Mouse (Mus musculus): ENCODE results near the gene Asb8. TPM values are rescaled to one million over a fixed set of nuclear protein-coding genes. Genes with fewer than 3 reads are reported as not detected.

Gene Asb8
- total and polyA plus RNA-seq, 2 experiments from 2014 or later = 53.3 to 55.9 TPM

GRCm38 (mm10) chr15:98148356-98148755, 17.1 kb downstream of the Asb8 start:
- no peaks in the 10 kb centered on the region for H3K9me3 ChIP-seq (ENCODE audit: low read length)
- H3K4me2 ChIP-seq (ENCODE audit: low read depth, low read length) = no peak overlapping the region
- no peak overlapping the region for H3K4me3 ChIP-seq (ENCODE audit: low read length)
- ATAC-seq (no peak), DNase-seq (ENCODE audit: low spot score) (no peak)
- H3K27ac ChIP-seq = no peak overlapping the region
- WGBS = 72% methylated on average over 3 of the region's 3 CpGs
- H3K27me3 ChIP-seq (ENCODE audit: insufficient read depth, low read length) = no peaks in the 10 kb centered on the region
- H3K4me1 ChIP-seq (ENCODE audit: insufficient read depth, low read length) = peaks cover 7% of the 10 kb centered on the region; the same call in 1 of the 2 replicates
- no peaks in the 10 kb centered on the region for H3K36me3 ChIP-seq (ENCODE audit: insufficient read depth, low read length)
- H3K9ac ChIP-seq (replicated peaks; ENCODE audit: low read length) = no peak overlapping the region
- TF ChIP-seq CTCF (IDR thresholded peaks at IDR 0.05; ENCODE audit: low read depth) = no peak

DNA sequence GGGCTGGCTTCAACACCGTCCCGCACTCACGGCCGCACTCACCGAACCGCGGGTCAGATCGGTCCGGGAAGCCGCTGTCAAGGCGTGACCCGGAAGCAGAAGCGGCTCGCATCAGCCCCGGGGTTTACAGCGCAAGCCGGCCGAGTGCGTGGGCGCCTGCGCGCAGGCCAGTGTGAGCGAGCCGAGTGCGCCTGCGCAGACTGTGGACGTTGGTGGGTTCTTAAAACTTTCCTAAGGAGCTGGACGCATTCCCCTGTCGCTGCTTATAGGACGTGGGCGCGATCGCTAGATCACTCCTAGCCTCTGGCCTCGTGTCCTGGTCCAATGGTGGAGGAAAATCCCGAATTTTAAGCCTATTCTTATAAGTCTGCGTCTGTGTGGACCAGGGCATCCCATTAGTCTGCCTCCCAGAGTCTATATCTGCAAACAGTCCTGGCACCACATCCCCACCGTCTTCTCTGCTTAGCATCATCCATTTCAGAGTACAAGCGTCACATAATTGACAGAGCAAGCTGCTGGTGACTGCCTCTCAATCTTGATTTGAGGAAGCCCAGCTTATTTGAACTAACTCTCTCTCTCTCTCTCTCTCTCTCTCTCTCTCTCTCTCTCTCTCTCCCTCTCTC, 19.8 kb downstream of the Asb8 start:
- ATAC-seq (peak; percentile 97), DNase-seq (ENCODE audit: low spot score) (peak; percentile 97)
- TF ChIP-seq CTCF (IDR thresholded peaks at IDR 0.05; ENCODE audit: low read depth) = no peak
- peaks cover 9% of the 10 kb centered on the region for H3K36me3 ChIP-seq (ENCODE audit: insufficient read depth, low read length)
- peak overlapping the region; percentile 84 for H3K27ac ChIP-seq
- H3K9ac ChIP-seq (replicated peaks; ENCODE audit: low read length) = peak overlapping the region; percentile 95
- H3K4me2 ChIP-seq (ENCODE audit: low read depth, low read length) = peak overlapping the region; percentile 97
- no peaks in the 10 kb centered on the region for H3K9me3 ChIP-seq (ENCODE audit: low read length)
- peaks cover 7% of the 10 kb centered on the region; the same call in 1 of the 2 replicates for H3K4me1 ChIP-seq (ENCODE audit: insufficient read depth, low read length)
- peak overlapping the region; percentile 92 for H3K4me3 ChIP-seq (ENCODE audit: low read length)
- no peaks in the 10 kb centered on the region for H3K27me3 ChIP-seq (ENCODE audit: insufficient read depth, low read length)
- WGBS = under 1% methylated on average over 38 of the region's 38 CpGs

DNA sequence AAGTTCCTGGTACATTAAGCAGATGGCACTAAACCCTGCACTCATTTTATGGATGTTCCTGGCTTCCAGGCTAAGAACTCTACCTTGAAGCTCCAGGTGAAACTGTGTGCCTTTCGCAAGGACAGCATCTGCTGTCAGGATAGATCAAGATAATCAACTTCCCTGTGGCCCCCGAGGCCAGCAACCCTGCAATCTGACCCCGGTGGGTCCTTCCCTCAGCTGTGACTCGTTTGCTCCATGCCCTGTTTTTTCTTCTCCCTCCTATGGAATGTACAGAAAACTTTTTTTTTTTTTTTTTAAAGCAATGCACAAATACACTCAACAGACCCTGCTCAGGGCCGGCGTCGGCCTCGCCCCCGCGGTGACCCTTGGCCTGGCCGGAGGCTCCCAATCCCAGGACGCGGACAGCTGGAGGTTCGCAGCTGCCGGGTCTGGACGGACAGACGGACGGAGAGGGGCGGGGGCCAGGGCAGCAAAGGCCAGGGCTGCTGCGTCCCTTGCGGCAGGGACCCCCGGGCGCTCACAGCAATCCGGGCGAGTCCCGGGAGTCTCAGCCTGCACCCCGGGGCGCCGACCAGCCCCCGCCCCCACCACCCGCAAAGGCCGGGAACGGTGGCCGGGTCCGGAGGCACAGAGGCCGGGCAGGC, 20.4 kb downstream of the Asb8 start:
- ATAC-seq (no peak; the same call in 1 of the 2 replicates), DNase-seq (ENCODE audit: low spot score) (no peak)
- peaks cover 7% of the 10 kb centered on the region; the same call in 1 of the 2 replicates for H3K4me1 ChIP-seq (ENCODE audit: insufficient read depth, low read length)
- no peaks in the 10 kb centered on the region for H3K27me3 ChIP-seq (ENCODE audit: insufficient read depth, low read length)
- peak overlapping the region; percentile 95 for H3K9ac ChIP-seq (replicated peaks; ENCODE audit: low read length)
- under 1% methylated on average over 34 of the region's 36 CpGs for WGBS
- H3K4me3 ChIP-seq (ENCODE audit: low read length) = peak overlapping the region; percentile 92
- no peaks in the 10 kb centered on the region for H3K9me3 ChIP-seq (ENCODE audit: low read length)
- H3K27ac ChIP-seq = peak overlapping the region; percentile 84
- peak overlapping the region; percentile 97 for H3K4me2 ChIP-seq (ENCODE audit: low read depth, low read length)
- TF ChIP-seq CTCF (IDR thresholded peaks at IDR 0.05; ENCODE audit: low read depth) = no peak
- peaks cover 13% of the 10 kb centered on the region for H3K36me3 ChIP-seq (ENCODE audit: insufficient read depth, low read length)

DNA sequence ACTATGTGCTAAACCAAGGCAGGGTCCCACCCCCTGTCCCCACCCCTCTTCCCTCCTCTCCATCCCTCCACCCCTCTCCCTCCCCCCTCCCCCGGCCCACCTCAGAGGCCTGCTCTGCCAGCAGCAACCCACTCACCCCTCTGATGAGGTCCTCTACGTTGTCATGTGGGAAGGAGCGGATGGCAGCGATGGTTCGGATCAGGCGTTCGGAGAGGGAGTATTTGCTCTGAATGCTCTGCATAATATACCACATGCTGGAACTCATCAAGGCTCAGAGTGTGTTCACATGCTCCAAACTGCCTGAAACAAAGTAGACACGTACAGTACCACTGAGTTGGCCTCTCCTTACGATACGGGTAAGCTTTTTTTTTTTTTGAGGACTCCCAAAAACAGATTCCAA, 22.9 kb downstream of the Asb8 start:
- 82% methylated on average over 10 of the region's 10 CpGs for WGBS
- no peak for ATAC-seq
- no peak overlapping the region for H3K9ac ChIP-seq (replicated peaks; ENCODE audit: low read length)
- no peak for DNase-seq (ENCODE audit: low spot score)
- no peak for TF ChIP-seq CTCF (IDR thresholded peaks at IDR 0.05; ENCODE audit: low read depth)
- no peak overlapping the region for H3K4me3 ChIP-seq (ENCODE audit: low read length)
- no peaks in the 10 kb centered on the region for H3K9me3 ChIP-seq (ENCODE audit: low read length)
- no peak overlapping the region for H3K27ac ChIP-seq
- H3K4me2 ChIP-seq (ENCODE audit: low read depth, low read length) = no peak overlapping the region
- H3K27me3 ChIP-seq (ENCODE audit: insufficient read depth, low read length) = no peaks in the 10 kb centered on the region
- H3K36me3 ChIP-seq (ENCODE audit: insufficient read depth, low read length) = peaks cover 27% of the 10 kb centered on the region
- H3K4me1 ChIP-seq (ENCODE audit: insufficient read depth, low read length) = peaks cover 7% of the 10 kb centered on the region; the same call in 1 of the 2 replicates

GRCm38 (mm10) chr15:98140809-98141208, 24.6 kb downstream of the Asb8 start:
- DNase-seq (ENCODE audit: low spot score) (no peak), ATAC-seq (no peak)
- Histone ChIP-seq H3K9ac (replicated peaks; ENCODE audit: low read length) (no peak overlapping the region), H3K4me3 (ENCODE audit: low read length) (no peak overlapping the region), H3K9me3 (ENCODE audit: low read length) (no peaks in the 10 kb centered on the region), H3K27me3 (ENCODE audit: insufficient read depth, low read length) (no peaks in the 10 kb centered on the region), H3K27ac (no peak overlapping the region), H3K4me1 (ENCODE audit: insufficient read depth, low read length) (peaks cover 7% of the 10 kb centered on the region; the same call in 1 of the 2 replicates), H3K4me2 (ENCODE audit: low read depth, low read length) (no peak overlapping the region), H3K36me3 (ENCODE audit: insufficient read depth, low read length) (peaks cover 35% of the 10 kb centered on the region)
- TF ChIP-seq CTCF (IDR thresholded peaks at IDR 0.05; ENCODE audit: low read depth) = no peak
- 94% methylated on average over 5 of the region's 5 CpGs for WGBS

GRCm38 (mm10) chr15:98139763-98140162, 25.7 kb downstream of the Asb8 start:
- peaks cover 44% of the 10 kb centered on the region for H3K36me3 ChIP-seq (ENCODE audit: insufficient read depth, low read length)
- no peak overlapping the region for H3K4me3 ChIP-seq (ENCODE audit: low read length)
- no peak for DNase-seq (ENCODE audit: low spot score)
- no peak overlapping the region for H3K9ac ChIP-seq (replicated peaks; ENCODE audit: low read length)
- H3K27ac ChIP-seq = no peak overlapping the region
- H3K4me1 ChIP-seq (ENCODE audit: insufficient read depth, low read length) = peaks cover 6% of the 10 kb centered on the region; the same call in 1 of the 2 replicates
- H3K4me2 ChIP-seq (ENCODE audit: low read depth, low read length) = no peak overlapping the region
- H3K27me3 ChIP-seq (ENCODE audit: insufficient read depth, low read length) = no peaks in the 10 kb centered on the region
- no peak for TF ChIP-seq CTCF (IDR thresholded peaks at IDR 0.05; ENCODE audit: low read depth)
- WGBS = 84% methylated on average over 7 of the region's 7 CpGs
- ATAC-seq = no peak
- H3K9me3 ChIP-seq (ENCODE audit: low read length) = no peaks in the 10 kb centered on the region

DNA sequence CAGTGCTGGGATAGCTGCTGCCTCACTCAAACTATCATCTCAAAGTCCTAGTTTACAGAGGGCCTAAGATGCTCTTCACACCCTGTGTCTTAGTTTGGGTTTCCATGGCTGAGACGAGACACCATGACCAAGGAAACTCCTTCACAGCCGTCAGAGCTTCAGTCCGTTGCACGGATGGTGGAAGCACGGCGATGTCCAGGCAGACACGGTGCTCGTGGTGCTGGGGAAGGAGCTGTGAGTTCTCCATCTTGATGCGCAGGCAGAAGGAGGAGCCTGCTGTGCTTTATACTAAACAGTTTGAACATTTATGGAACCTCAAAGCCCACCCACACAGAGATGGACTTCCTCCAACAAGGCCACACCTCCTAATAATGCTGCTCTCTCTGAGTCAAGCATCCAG, 28.6 kb downstream of the Asb8 start:
- Histone ChIP-seq H3K9me3 (ENCODE audit: low read length) (no peaks in the 10 kb centered on the region), H3K4me1 (ENCODE audit: insufficient read depth, low read length) (no peaks in the 10 kb centered on the region), H3K4me2 (ENCODE audit: low read depth, low read length) (no peak overlapping the region), H3K27ac (no peak overlapping the region), H3K4me3 (ENCODE audit: low read length) (no peak overlapping the region), H3K9ac (replicated peaks; ENCODE audit: low read length) (no peak overlapping the region), H3K27me3 (ENCODE audit: insufficient read depth, low read length) (no peaks in the 10 kb centered on the region), H3K36me3 (ENCODE audit: insufficient read depth, low read length) (peaks cover 57% of the 10 kb centered on the region)
- ATAC-seq = no peak
- 91% methylated on average over 9 of the region's 9 CpGs for WGBS
- no peak for DNase-seq (ENCODE audit: low spot score)
- TF ChIP-seq CTCF (IDR thresholded peaks at IDR 0.05; ENCODE audit: low read depth) = no peak
